Mouse (Mus musculus) lung, postnatal 0 days (tissue): ENCODE results near the gene Capn7.

Experiments used
- CTCF ChIP-seq: IDR thresholded peaks from 2 replicates; pipeline ENCODE4 v1.5.1; 2016; ENCODE audit warnings: antibody characterized with exemption, mild to moderate bottlenecking
- EP300 ChIP-seq: IDR thresholded peaks from 2 replicates; pipeline ENCODE4 v1.6.1; 2016; ENCODE audit warnings: antibody characterized with exemption, mild to moderate bottlenecking, control low read depth

- TF ChIP-seq CTCF (no peak), EP300 (no peak)
Observed at GRCm38 (mm10) chr14:31408666-31409065, 72.2 kb downstream of the Capn7 start.
